Mouse (Mus musculus) left cerebral cortex, adult 8-10 months (tissue): ENCODE data around the gene P2rx4. TPM values are rescaled to one million over a fixed set of nuclear protein-coding genes. Genes with fewer than 3 reads are reported as not detected.

ENCODE experiments used
- DNase-seq, 2 experiments: peaks; one replicate each; pipeline ENCODE4 v3.0.0; 2022; ENCODE audit warnings: low spot score in 2 of 2
- microRNA-seq, 2 experiments: library from miRNA; unstranded; fragments of <30 nt; microRNA quantifications; one replicate each; pipeline ENCODE4 v1.2.0; 2022
- total RNA-seq, 4 experiments: library from RNA; stranded (reverse); gene quantifications; 2 replicates each; pipeline ENCODE4 v1.2.4; 2022

P2rx4 gene
- total RNA-seq, 4 experiments from 2014 or later = 18.1 to 24.5 (median 23.6) TPM

GRCm38 (mm10) chr5:122756144-122756543 lies 48.8 kb downstream of the P2rx4 start:
- DNase-seq = no peak

- no peak for DNase-seq
These were observed 49.3 kb downstream of the P2rx4 start for GRCm38 (mm10) chr5:122756680-122757079.

- DNase-seq = no peak
These were observed 56.1 kb downstream of the P2rx4 start for GRCm38 (mm10) chr5:122763271-122764031.

- no peak for DNase-seq
These were observed 56.7 kb downstream of the P2rx4 start for GRCm38 (mm10) chr5:122764032-122764464.

GRCm38 (mm10) chr5:122767283-122767682 lies 59.9 kb downstream of the P2rx4 start:
- DNase-seq = no peak

GRCm38 (mm10) chr5:122769101-122769568 lies 61.8 kb downstream of the P2rx4 start:
- DNase-seq = no peak

GRCm38 (mm10) chr5:122770304-122770703 lies 63.0 kb downstream of the P2rx4 start:
- no peak for DNase-seq

- DNase-seq = no peak
These were observed 63.5 kb downstream of the P2rx4 start for GRCm38 (mm10) chr5:122770806-122771261.

GRCm38 (mm10) chr5:122771428-122771827 lies 64.1 kb downstream of the P2rx4 start:
- DNase-seq = no peak

GRCm38 (mm10) chr5:122773756-122774155 lies 66.4 kb downstream of the P2rx4 start:
- no peak for DNase-seq

GRCm38 (mm10) chr5:122774743-122775611 lies 67.6 kb downstream of the P2rx4 start:
- DNase-seq = peak in 1 of 2 experiments; percentile 78

- no peak for DNase-seq
These were observed 68.4 kb downstream of the P2rx4 start for GRCm38 (mm10) chr5:122775646-122776286.

- peak in 1 of 2 experiments; percentile 75 for DNase-seq
These were observed 70.0 kb downstream of the P2rx4 start for GRCm38 (mm10) chr5:122777322-122777721.

GRCm38 (mm10) chr5:122778231-122779226 lies 71.2 kb downstream of the P2rx4 start:
- peak; percentile 35 to 64 for DNase-seq

Small RNA genes lying within 50 kb of the gene (microRNA-seq; reads per million reads assigned to microRNA genes)
- gene Mir8115 = 1.7 to 4.9 reads per million in 2 experiments

Other genes with a start within 250 kb of the P2rx4 start
- 100 to 1,000 TPM; 616 to 703 (median 645) TPM for gene Atp2a2, start 205.3 kb upstream of the P2rx4 start, total RNA-seq
- 10 to 100 TPM; 52.6 to 67.4 (median 57.2) TPM for gene Ift81, start 93.0 kb upstream of the P2rx4 start, total RNA-seq
- 10 to 100 TPM in 1 of 4 experiments, 1 to 10 TPM in 3; 7.7 to 16.4 (median 8.6) TPM for gene P2rx7, start 63.6 kb upstream of the P2rx4 start, total RNA-seq
- 100 to 1,000 TPM; 193 to 209 (median 196) TPM for gene Camkk2, start 71.9 kb downstream of the P2rx4 start, total RNA-seq
- gene Anapc5, start 113.8 kb downstream of the P2rx4 start, total RNA-seq = 100 to 1,000 TPM; 201 to 221 (median 205) TPM
- 10 to 100 TPM; 52.6 to 75.9 (median 58.6) TPM for gene Rnf34, start 142.5 kb downstream of the P2rx4 start, total RNA-seq